Mouse (Mus musculus) stomach, embryonic 14.5 days (tissue): ENCODE data around the gene Hif3a. TPM values are rescaled to one million over a fixed set of nuclear protein-coding genes. Genes with fewer than 3 reads are reported as not detected.
A peak's percentile ranks its signal among the peaks of the same experiment; 100 is the strongest.

Experiments used
- ATAC-seq: fragments of 200-750 bp; cut with Nextera tagmentation; 2 replicates; pipeline ENCODE4 v1.8.0; 2017; ENCODE audit warnings: low read depth, moderate TSS enrichment; ENCODE audit not compliant: insufficient number of reproducible peaks, insufficient read depth, low FRiP score
- H3K27ac ChIP-seq: fragments of 300-500 bp; sonication (generic); 2 replicates; pipeline ENCODE4 v1.5.1; 2014; ENCODE audit warnings: mild to moderate bottlenecking, low read length, moderate library complexity, mixed read lengths
- H3K27me3 ChIP-seq: fragments of 300-500 bp; sonication (generic); 2 replicates; pipeline ENCODE4 v1.6.1; 2014; ENCODE audit warnings: low read length, control low read depth, mixed read lengths; ENCODE audit not compliant: control insufficient read depth, insufficient read depth
- H3K36me3 ChIP-seq: fragments of 300-500 bp; sonication (generic); 2 replicates; pipeline ENCODE4 v1.6.1; 2014; ENCODE audit warnings: mild to moderate bottlenecking, control low read depth, low read length, moderate library complexity, mixed read lengths; ENCODE audit not compliant: control insufficient read depth, insufficient read depth
- H3K4me1 ChIP-seq: fragments of 300-500 bp; sonication (generic); 2 replicates; pipeline ENCODE4 v1.6.1; 2014; ENCODE audit warnings: low read length, control low read depth, mixed read lengths; ENCODE audit not compliant: control insufficient read depth, insufficient read depth
- H3K4me2 ChIP-seq: fragments of 300-500 bp; sonication (generic); replicated peaks from 2 replicates; pipeline ENCODE4 v1.6.1; 2014; ENCODE audit warnings: low read depth, low read length, control low read depth
- H3K4me3 ChIP-seq: fragments of 300-500 bp; sonication (generic); 2 replicates; pipeline ENCODE4 v1.5.1; 2014; ENCODE audit warnings: low read depth, low read length, control low read depth
- H3K9ac ChIP-seq: fragments of 300-500 bp; sonication (generic); replicated peaks from 2 replicates; pipeline ENCODE4 v1.6.1; 2014; ENCODE audit warnings: low read depth, mild to moderate bottlenecking, control low read depth, low read length, moderate library complexity, mixed read lengths
- H3K9me3 ChIP-seq: fragments of 300-500 bp; sonication (generic); 2 replicates; pipeline ENCODE4 v1.6.1; 2016; ENCODE audit warnings: low read depth, low read length, control low read depth; ENCODE audit not compliant: control insufficient read depth
- WGBS: fragments of 180-500 bp; shearing (Covaris S2); extraction: QIAGEN DNeasy Blood & Tissue Kit; methylation state at CpG from one replicate; pipeline ENCODE4 v1.1.7; 2014; 5-methylcytosine and 5-hydroxymethylcytosine counted together
- polyA plus RNA-seq: library from polyadenylated mRNA; unstranded; fragments of >200 nt; fragmentation: Nextera tagmentation; extraction: Ambion mirVana; gene quantifications from 2 replicates; pipeline ENCODE4 v1.2.1, GENCODE M21; 2014

Gene Hif3a
- polyA plus RNA-seq, 1 experiment from 2014 or later: 46.0 TPM

GRCm38 (mm10) chr7:16995345-16995744 is 66.9 kb downstream of the Hif3a start:
- Histone ChIP-seq H3K9me3 (no peaks in the 10 kb centered on the region), H3K4me1 (peaks cover 41% of the 10 kb centered on the region), H3K9ac (peak overlapping the region; percentile 80; the same call in 1 of the 2 replicates), H3K4me2 (peak overlapping the region; percentile 73), H3K36me3 (peaks cover 27% of the 10 kb centered on the region; the same call in 1 of the 2 replicates), H3K27ac (no peak overlapping the region), H3K4me3 (peak overlapping the region; percentile 82), H3K27me3 (no peaks in the 10 kb centered on the region)
- ATAC-seq: no peak
- WGBS: 74% methylated on average over 4 of the region's 4 CpGs

DNA sequence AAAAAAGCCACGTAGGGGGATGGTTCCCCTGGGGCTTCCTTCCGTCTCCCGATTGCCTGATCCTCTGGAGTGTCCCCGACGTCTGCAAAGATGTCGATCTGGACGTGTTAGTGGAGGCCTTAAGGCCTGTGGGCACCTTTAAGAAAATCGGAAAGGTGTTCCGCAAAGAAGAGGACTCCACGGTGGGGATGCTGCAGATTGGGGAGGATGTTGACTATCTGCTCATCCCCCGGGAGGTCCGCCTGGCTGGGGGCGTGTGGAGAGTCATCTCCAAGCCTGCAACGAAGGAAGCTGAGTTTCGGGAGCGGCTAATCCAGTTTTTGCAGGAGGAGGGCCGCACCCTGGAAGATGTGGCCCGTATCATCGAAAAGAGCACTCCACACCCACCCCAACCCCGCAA is 67.8 kb downstream of the Hif3a start:
- WGBS: 2% methylated on average over 20 of the region's 20 CpGs
- ATAC-seq: no peak
- H3K27ac ChIP-seq: peak overlapping the region; percentile 94
- peak overlapping the region; percentile 80 for H3K9ac ChIP-seq
- peaks cover 49% of the 10 kb centered on the region for H3K4me1 ChIP-seq
- peaks cover 24% of the 10 kb centered on the region; the same call in 1 of the 2 replicates for H3K36me3 ChIP-seq
- no peaks in the 10 kb centered on the region for H3K27me3 ChIP-seq
- peak overlapping the region; percentile 82 for H3K4me3 ChIP-seq
- H3K4me2 ChIP-seq: peak overlapping the region; percentile 73
- H3K9me3 ChIP-seq: no peaks in the 10 kb centered on the region

DNA sequence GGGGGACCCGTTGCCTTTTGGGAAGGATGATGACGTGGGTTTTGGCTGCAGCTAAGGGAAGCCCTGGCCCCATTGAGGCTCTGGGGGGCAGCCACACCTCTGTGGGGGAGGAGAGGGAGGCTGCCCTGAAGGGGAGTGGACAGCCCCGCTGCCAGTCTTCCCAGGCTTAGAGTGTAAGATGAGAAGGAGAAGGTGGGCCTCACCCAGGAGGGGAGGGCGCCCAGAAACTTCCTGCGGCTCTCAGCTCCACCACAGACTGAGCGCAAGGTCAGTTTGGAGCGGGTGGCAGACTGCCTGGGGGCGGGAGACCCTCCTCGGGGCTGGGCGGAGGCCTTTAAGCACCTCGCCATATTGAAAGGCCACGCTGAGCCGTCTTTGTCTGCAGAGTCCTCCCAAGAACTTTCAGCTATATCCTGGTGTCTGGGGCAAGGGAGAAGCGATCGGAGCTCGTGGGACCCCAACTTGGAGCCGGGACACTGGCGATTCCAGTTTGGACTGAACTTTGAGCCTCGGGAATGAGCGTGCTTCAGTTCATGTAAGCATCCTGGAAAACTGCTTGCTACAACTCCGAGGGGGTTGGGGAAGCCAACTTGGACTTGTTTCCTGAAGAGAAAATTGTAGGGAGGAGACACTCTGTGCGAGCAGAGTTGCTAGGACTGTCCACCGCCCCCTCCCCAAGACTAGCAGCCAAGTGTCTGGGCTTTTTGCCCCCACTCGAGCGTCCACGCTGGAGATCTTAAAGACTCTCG is 68.4 kb downstream of the Hif3a start:
- Histone ChIP-seq H3K4me1 (peaks cover 49% of the 10 kb centered on the region), H3K4me3 (peak overlapping the region; percentile 82), H3K9me3 (no peaks in the 10 kb centered on the region), H3K27me3 (no peaks in the 10 kb centered on the region), H3K4me2 (peak overlapping the region; percentile 73), H3K36me3 (peaks cover 18% of the 10 kb centered on the region; the same call in 1 of the 2 replicates), H3K27ac (peak overlapping the region; percentile 94), H3K9ac (peak overlapping the region; percentile 80)
- under 1% methylated on average over 27 of the region's 27 CpGs for WGBS
- ATAC-seq: peak; percentile 93

DNA sequence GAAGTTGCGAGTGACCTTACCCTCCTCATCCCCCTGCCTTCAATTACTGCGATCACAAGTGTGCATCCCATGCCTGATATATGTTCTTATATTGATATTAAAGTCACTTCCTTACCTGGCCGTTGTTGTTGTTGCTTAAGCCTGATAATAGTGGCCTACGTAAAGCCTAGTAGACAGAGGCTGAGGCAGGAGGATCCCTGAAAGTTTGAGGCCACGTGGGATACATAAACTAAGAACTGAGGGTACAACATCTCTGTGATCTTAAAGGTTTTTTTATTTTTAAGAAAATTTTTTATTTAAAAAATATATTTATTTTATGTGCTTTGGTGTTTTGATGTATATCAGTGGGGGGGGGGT is 69.8 kb downstream of the Hif3a start, which contains the start of gene Ccdc8:
Gene Ccdc8 (plus strand): TSS at position 258 of the 357 bp plus-strand sequence.
- ATAC-seq: no peak
- peaks cover 5% of the 10 kb centered on the region; the same call in 1 of the 2 replicates for H3K36me3 ChIP-seq
- H3K4me1 ChIP-seq: peaks cover 53% of the 10 kb centered on the region
- H3K9ac ChIP-seq: no peak within 1 kb of the TSS
- peak within 1 kb of the TSS; percentile 96 for H3K27ac ChIP-seq
- WGBS: 89% methylated on average over 5 of the region's 5 CpGs
- no peaks in the 10 kb centered on the region for H3K27me3 ChIP-seq
- no peaks in the 10 kb centered on the region for H3K9me3 ChIP-seq
- H3K4me3 ChIP-seq: peak within 1 kb of the TSS; percentile 82
- H3K4me2 ChIP-seq: peak within 1 kb of the TSS; percentile 73

DNA sequence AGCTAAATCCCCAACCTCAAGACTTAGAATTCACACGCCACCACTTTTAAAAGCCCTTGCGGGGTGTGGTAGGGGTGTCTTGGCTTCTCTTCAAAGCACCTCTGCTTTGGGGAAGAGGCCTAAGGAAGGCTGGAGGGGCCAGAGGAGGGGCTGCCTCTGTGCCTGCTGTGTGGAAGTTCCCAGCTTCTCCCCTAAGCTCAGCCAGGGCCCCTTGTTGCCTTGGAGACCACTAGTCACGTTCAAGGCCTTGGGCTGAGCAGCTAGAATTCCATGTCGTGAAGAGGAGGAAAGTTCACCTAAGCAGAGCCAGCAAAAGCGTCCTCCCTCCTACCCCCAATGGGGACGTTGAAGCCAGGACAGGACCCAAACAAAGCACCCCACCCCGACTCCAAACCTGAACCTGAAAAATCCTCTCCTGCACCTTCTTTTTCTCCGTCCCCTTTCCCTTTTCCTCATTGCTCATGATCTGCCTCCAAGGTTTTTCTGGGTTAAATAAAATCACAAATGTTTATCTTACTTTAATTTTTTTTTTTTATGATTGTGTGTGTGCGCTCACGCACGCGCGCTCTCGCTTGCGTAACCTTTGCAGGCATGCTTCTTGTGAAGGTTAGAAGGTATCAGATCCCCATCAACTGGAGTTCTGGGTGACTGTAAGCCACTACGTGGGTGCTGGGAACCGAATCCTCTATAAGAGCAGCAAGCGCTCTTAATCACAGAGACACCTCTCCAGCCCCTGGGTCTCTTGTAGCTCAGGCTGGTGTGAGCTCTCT is 70.4 kb downstream of the Hif3a start:
- Histone ChIP-seq H3K27ac (peak overlapping the region; percentile 96), H3K9ac (no peak overlapping the region), H3K4me3 (no peak overlapping the region), H3K9me3 (no peaks in the 10 kb centered on the region), H3K27me3 (no peaks in the 10 kb centered on the region), H3K4me2 (peak overlapping the region; percentile 35), H3K36me3 (peaks cover 2% of the 10 kb centered on the region; the same call in 1 of the 2 replicates), H3K4me1 (peaks cover 50% of the 10 kb centered on the region)
- 29% methylated on average over 18 of the region's 18 CpGs for WGBS
- ATAC-seq: peak; percentile 73; the same call in 1 of the 2 replicates

GRCm38 (mm10) chr7:16990006-16990744 is 72.1 kb downstream of the Hif3a start:
- no peak for ATAC-seq
- H3K9ac ChIP-seq: no peak overlapping the region; the same call in 1 of the 2 replicates
- 30% methylated on average over 15 of the region's 15 CpGs for WGBS
- H3K27ac ChIP-seq: peak overlapping the region; percentile 96
- no peaks in the 10 kb centered on the region for H3K27me3 ChIP-seq
- no peak overlapping the region for H3K4me2 ChIP-seq
- no peaks in the 10 kb centered on the region for H3K9me3 ChIP-seq
- H3K4me1 ChIP-seq: peaks cover 38% of the 10 kb centered on the region
- no peak overlapping the region for H3K4me3 ChIP-seq
- no peaks in the 10 kb centered on the region for H3K36me3 ChIP-seq

DNA sequence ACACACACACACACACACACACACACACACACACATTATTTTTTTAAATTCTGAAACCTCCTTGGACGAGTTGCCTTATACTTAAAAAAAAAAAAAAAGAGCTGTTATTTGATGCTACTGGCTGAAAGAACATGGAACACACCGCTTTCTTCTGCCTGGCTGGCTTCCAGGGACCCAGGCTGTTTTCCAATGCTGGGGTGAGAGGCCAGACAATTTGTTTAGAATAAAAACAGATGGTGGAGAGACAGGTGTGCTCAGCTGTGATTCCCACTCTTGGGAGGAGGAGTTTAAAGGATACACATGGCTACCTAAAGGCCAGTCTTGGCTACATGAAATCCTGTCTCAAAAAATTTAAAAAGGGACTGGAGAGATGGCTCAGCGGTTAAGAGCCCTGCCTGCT is 73.8 kb downstream of the Hif3a start:
- WGBS: 23% methylated on average over 3 of the region's 3 CpGs
- Histone ChIP-seq H3K4me1 (peaks cover 34% of the 10 kb centered on the region), H3K27ac (peak overlapping the region; percentile 52; the same call in 1 of the 2 replicates)

More for the DNA sequence above, 73.8 kb downstream of the Hif3a start:
- Histone ChIP-seq H3K9ac (no peak overlapping the region), H3K27me3 (no peaks in the 10 kb centered on the region), H3K4me3 (no peak overlapping the region), H3K4me2 (no peak overlapping the region), H3K36me3 (no peaks in the 10 kb centered on the region), H3K9me3 (no peaks in the 10 kb centered on the region)
- peak; percentile 42; the same call in 1 of the 2 replicates for ATAC-seq
